Mouse (Mus musculus) left cerebral cortex, adult 8-10 months (tissue): Measurements from ENCODE around the gene Iqck. TPM values are rescaled to one million over a fixed set of nuclear protein-coding genes. Genes with fewer than 3 reads are reported as not detected.

ENCODE experiments used
- DNase-seq, 2 experiments: peaks; one replicate each; pipeline ENCODE4 v3.0.0; 2022; ENCODE audit warnings: low spot score in 2 of 2
- total RNA-seq, 4 experiments: library from RNA; stranded (reverse); gene quantifications; 2 replicates each; pipeline ENCODE4 v1.2.4; 2022

The Iqck gene
- total RNA-seq, 4 experiments from 2014 or later = 3.9 to 4.7 (median 4.4) TPM

DNA sequence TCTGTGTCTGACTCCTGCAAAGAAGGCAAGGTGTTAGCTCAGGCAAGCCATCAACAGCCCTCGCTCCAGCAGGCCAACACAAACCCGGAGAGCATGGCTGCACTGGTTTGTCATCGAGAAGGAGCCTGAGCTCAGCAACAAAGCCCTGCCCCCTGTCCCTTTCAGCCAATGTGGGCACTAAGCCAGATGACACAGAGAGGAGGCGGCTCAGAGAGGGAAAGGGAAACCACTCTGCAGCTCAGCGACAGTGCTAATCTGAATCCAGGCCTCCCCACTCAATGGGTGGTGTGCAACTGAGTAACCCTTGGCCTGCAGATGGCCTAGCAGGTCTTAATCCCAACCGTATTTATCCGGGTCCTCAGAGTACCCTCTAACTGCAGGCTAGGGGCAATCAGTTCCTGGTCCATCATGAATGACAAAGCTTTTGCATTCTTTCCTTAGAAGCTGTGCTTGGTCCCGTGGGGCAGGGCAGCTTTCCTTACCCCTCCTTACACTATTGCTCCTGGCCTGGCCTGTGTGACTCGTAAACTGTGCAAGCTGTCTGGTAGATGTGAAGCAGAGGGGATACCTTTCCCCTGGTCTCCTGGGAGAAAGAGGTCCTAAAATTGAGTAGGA, 4.8 kb upstream of the Iqck start:
- DNase-seq = no peak

DNA sequence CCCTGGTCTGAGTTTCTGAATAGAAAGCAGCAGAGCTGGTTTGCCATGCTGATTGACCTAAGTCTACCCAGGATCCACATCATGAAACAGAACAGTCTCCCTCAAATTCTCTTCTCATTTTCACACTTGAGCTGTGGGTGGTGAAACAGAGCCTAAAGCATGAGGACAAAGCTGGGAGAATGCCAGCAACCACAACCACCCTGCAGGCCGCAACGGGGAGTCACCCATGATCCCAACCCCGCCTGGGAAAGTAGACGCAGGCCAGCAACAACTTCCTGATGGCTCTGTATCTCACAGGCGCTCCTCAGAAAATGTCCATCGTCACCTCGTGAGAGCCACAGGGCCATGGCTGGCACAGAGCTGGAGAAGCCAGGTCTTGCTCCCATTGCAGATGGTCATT, 4.0 kb upstream of the Iqck start:
- DNase-seq = no peak

DNA sequence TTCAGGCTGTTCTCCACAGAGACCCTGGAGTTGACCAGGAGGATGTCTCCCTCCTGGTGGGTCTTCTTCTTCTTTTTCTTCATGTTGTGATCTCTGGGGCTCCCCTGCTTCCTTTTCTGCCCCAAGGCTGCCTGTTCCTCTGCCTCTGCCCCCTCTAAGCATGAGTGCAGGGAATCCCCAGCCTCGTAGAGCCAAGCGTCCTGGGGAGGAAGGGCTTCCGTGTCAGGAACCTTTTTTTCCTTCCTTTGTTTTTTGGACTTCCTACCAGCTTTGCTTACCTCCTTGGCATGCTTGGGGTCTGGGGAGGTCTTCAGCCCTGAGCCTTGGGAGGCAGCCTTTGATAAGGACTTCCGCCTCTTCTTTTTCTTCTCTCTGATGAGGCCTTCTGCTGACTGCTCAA, 2.9 kb upstream of the Iqck start:
- no peak for DNase-seq

DNA sequence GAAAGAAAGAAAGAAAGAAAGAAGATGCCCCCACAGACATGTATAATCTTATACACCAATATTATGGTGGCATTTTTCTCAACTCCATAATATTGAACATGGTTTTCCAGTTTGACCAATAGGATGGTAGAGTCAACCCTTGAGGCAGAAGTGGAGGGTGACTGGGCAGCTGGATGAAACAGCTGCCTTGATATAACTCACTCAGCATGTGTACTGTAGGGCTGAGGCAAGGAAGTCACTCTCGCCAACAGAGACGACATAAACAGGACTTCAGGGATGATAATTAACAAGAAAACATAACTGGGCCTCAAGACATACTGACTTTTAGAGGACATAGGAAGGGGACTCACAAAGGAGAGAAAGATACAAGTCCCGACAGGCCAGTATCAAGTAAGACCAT, 946 bp upstream of the Iqck start:
- DNase-seq = no peak

- DNase-seq = no peak
Observed at GRCm38 (mm10) chr7:118855877-118856304, 339 bp downstream of the Iqck start, which contains the start of gene Knop1. TSS of gene Knop1 (minus strand) at chr7:118856254.

GRCm38 (mm10) chr7:118858640-118859039, 3.1 kb downstream of the Iqck start:
- no peak for DNase-seq

DNA sequence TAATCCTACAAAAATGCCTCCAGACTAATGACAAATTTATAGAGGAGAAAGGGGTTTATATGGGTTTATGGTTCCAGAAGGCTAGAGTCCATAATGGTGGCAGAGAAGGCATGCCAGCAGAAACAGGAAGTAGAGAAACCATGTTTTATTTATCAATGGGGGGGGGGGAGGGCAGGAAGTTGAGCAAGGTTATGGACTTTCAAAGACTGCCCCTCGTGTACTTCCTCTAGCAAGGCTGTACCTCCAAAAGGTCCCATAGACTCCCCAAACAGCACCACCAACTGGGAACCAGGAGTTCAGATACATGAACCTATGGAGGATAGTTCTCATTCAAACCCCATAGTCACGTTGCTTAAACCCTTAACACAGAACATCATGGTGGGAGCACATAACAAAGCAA, 9.8 kb downstream of the Iqck start:
- DNase-seq = no peak

DNA sequence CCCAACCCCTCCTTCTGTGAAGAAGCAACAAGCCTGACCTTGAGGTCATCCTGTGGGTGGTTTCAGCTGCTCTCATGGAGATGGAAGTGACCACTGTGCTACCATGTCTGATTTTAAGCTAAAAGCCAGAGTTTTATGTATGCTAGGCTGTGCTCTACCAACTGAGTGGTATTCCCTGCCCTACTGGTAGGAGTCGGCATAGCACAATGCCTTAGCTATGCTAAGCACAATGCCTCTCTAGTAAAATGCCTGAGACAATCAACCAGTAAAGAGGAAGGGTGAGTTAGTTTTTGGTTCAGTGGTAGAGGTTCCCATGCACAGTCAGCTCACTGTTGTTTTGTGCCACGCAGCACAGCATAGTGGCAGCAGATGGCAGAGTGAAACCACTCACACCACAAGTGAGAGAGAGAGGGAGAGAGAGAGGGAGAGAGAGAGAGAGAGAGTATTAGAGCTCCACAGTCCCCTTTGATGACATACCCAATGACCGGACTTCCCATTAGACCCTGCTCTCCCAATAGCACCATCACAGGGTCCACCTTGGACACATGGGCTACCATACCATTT, 24.0 kb downstream of the Iqck start:
- no peak for DNase-seq

DNA sequence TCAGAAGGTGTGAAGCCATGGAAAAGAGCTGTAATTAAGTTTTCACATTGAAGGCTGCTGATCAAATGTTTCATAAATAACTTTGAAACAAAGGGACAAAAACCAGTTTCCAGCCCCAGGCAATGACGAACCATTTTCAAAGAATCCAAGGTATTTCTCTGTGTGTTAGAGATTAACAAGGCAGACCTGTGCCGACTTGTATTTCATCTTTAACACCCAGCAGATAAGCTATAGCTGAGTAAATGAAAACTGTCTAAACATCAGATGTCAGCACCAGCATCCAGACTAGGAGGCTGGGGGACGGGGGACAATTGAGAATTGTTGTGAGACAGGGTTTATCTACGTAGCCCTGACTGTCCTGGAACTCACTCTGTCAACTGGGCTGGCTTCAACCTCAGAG, 28.4 kb downstream of the Iqck start:
- DNase-seq = no peak

DNA sequence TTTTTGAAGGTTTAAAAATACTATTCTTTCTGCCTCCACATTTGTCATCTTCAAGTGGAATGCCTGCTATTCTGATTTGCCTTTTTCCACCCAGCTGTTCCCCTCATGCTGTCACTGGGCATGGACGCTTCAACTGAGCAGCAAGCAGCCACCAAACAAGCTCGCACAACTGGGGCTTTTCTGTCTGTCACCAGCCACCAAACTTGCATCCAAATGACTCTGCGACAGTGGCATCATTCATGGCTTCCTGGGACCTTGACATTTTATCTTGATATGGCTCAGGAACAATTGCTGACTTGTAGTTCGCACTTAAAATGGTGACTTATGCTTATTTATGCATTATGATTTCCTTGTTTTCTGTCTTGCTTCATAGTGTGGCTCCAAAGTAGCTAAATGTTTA, 29.4 kb downstream of the Iqck start:
- DNase-seq = no peak

GRCm38 (mm10) chr7:118887303-118888055, 31.9 kb downstream of the Iqck start:
- DNase-seq = no peak

GRCm38 (mm10) chr7:118889046-118889680, 33.6 kb downstream of the Iqck start:
- no peak for DNase-seq

- no peak for DNase-seq
Observed at GRCm38 (mm10) chr7:118895469-118896450, 40.2 kb downstream of the Iqck start.

- DNase-seq = no peak
Observed at GRCm38 (mm10) chr7:118898063-118898462, 42.5 kb downstream of the Iqck start.

DNA sequence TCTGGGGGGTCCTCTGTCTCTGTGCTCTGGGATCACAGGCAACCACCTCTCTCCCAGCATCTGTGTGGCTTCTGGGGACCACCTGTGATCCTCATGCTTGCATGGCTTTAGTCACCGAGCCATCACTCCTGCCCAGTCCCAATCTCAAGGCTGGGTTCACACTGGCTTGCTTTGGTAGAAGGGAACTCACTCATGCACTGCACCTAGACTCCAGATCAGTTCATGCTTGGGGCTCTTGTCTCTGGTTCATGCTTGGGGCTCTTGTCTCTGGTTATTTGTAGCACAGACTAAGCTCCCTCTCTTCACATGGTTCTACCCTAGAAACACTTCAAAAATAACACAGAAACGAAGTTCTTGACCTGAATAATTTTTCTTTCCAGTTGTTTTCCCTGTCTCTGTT, 44.5 kb downstream of the Iqck start:
- no peak for DNase-seq

DNA sequence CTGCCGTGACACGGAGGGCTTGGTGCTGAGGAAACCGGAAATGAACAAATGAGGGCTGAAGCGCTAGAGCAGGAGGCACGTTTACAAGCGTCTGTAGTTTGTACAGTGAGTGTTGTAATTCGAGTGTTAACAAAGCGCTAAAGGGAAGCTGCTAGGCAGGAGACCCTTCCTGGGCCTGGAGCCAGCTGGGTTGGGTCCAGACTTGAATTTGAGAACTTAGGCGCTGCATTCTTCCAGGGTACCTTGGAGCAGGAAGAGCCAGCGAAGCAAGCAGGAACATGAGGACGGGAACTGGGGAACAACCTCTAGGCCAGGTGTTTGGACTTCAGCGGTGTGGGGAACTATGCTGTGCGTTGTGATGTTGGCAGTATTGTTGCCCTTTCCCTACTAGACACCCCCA, 47.4 kb downstream of the Iqck start:
- no peak for DNase-seq

DNA sequence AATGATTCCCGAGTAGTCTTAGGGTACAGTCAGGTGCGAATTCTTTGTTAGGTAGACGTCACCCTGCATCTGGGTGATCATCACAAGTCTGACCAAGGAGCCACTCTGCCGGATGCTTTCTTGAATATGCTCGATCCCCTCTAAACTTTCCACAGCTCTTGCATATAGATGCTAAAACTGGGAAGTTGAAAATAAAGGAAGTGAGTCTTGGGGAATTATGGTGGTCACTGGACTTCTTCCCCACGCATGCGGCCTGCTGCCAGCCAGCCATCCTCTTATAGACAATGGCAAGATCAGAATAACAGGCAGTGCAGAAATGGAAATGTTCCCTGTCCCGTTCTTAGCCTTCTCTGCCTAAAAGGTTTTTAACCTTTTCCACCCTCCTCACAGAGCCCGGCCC, 48.3 kb downstream of the Iqck start:
- no peak for DNase-seq

- DNase-seq = no peak
Observed at GRCm38 (mm10) chr7:118904530-118904929, 49.0 kb downstream of the Iqck start.

- no peak for DNase-seq
Observed at GRCm38 (mm10) chr7:118908961-118909515, 53.5 kb downstream of the Iqck start.

DNA sequence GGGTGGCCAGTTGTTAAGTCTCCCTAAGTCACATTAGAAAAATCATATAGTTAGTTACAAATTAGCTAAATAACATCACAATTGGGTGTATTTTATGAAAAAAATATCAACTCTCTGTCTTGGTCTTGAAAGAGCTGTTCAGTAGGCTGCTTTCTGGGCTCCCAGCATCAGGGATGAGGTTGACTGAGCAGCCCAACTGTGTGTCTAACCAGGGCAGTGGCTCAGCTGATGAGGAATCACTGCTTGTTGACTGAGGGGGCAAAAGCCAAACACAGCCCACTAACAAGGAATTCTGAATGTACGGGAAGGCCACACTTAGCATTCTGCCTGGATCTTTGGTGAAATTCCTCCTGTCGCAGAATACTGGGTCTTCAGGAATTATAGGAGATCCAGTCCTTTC, 54.9 kb downstream of the Iqck start:
- no peak for DNase-seq

DNA sequence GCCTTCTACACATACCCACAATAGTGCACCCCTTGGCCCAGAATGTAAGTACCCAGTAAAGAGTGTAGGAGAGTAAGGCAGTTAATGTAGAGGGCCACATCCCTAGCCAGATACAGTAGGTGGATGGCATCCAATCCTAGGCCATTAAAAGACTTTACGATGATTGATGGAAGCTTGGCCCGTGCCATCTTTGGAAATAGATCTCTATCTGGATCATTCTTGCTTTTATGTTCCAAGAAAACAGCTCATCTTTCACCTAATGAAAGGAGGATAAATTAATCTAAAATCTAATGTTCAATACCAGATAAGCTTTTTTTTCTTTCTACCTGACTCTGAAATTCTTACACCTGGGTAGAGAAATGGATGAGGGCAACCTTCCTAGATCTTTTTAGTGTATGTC, 55.6 kb downstream of the Iqck start:
- no peak for DNase-seq
